Mouse (Mus musculus) kidney, adult 2 months (tissue): ENCODE data around the gene Pnmal1. TPM values are rescaled to one million over a fixed set of nuclear protein-coding genes. Genes with fewer than 3 reads are reported as not detected.
A peak's percentile ranks its signal among the peaks of the same experiment; 100 is the strongest.
"Not testable (repeated sequence)": the region's sequence is repeated elsewhere in the genome, so short reads cannot be mapped to it uniquely, and the experiment has no call there.

ENCODE experiments used
- DNase-seq: peaks from one replicate; pipeline ENCODE4 v3.0.0; 2021
- H3K27ac ChIP-seq: fragments of 200-500 bp; 2 replicates; pipeline ENCODE4 v1.5.1; 2012; ENCODE audit warnings: low read depth, low read length, control low read depth, inconsistent platforms; ENCODE audit not compliant: insufficient read depth
- H3K27me3 ChIP-seq: fragments of 200-500 bp; replicated peaks from 2 replicates; pipeline ENCODE4 v1.6.1; 2012; ENCODE audit warnings: mild to moderate bottlenecking, moderate library complexity, low read length, inconsistent platforms; ENCODE audit not compliant: control insufficient read depth, insufficient read depth
- H3K36me3 ChIP-seq: fragments of 200-500 bp; 2 replicates; pipeline ENCODE4 v1.6.1; 2012; ENCODE audit warnings: mild to moderate bottlenecking, moderate library complexity, low read length, inconsistent platforms; ENCODE audit not compliant: control insufficient read depth, insufficient read depth
- H3K4me1 ChIP-seq: fragments of 200-500 bp; 2 replicates; pipeline ENCODE4 v1.6.1; 2011; ENCODE audit warnings: low read length; ENCODE audit not compliant: control insufficient read depth, insufficient read depth
- H3K4me3 ChIP-seq: fragments of 200-500 bp; 2 replicates; pipeline ENCODE4 v1.5.1; 2011; ENCODE audit warnings: mild to moderate bottlenecking, low read depth, low read length, control low read depth; ENCODE audit not compliant: insufficient read depth
- CTCF ChIP-seq: fragments of 200-500 bp; conservative IDR thresholded peaks from 2 replicates; pipeline ENCODE4 v1.5.1; 2011; ENCODE audit warnings: low read depth, mild to moderate bottlenecking, control low read depth, low read length, moderate library complexity, mixed read lengths; ENCODE audit not compliant: insufficient read depth, insufficient read length
- POLR2A ChIP-seq: fragments of 200-500 bp; IDR thresholded peaks from one replicate; pipeline ENCODE4 v1.6.1; 2011; ENCODE audit warnings: low read depth, low read length, control low read depth
- WGBS: fragments of 180-500 bp; shearing (Covaris S2); methylation state at CpG from one replicate; pipeline ENCODE4 v1.1.7; 2018; 5-methylcytosine and 5-hydroxymethylcytosine counted together
- polyA plus RNA-seq: library from polyadenylated mRNA; depleted of rRNA; stranded (reverse); fragments of >200 nt; gene quantifications from 2 replicates; pipeline ENCODE4 v1.2.3, GENCODE M21; 2012

Gene Pnmal1
- polyA plus RNA-seq, 1 experiment: 0.06 TPM

GRCm38 (mm10) chr7:16947959-16948361 lies 11.5 kb upstream of the Pnmal1 start:
- WGBS: 42% methylated on average over 4 of the region's 4 CpGs
- no peak for DNase-seq
- Histone ChIP-seq H3K4me3 (no peak overlapping the region), H3K36me3 (no peaks in the 10 kb centered on the region), H3K27me3 (no peaks in the 10 kb centered on the region), H3K27ac (no peak overlapping the region), H3K4me1 (no peaks in the 10 kb centered on the region)
- no peak for TF ChIP-seq POLR2A
- no peak for TF ChIP-seq CTCF

- Histone ChIP-seq H3K4me3 (no peak overlapping the region), H3K27me3 (no peaks in the 10 kb centered on the region), H3K27ac (no peak overlapping the region), H3K36me3 (no peaks in the 10 kb centered on the region), H3K4me1 (no peaks in the 10 kb centered on the region)
- 85% methylated on average over 8 of the region's 8 CpGs for WGBS
- TF ChIP-seq POLR2A (no peak), CTCF (no peak)
- DNase-seq: no peak
These were observed 10.5 kb upstream of the Pnmal1 start for GRCm38 (mm10) chr7:16948923-16949458.

- no peaks in the 10 kb centered on the region for H3K27me3 ChIP-seq
- 13% methylated on average over 29 of the region's 29 CpGs for WGBS
- H3K36me3 ChIP-seq: no peaks in the 10 kb centered on the region
- peak; percentile 77 for DNase-seq
- no peak overlapping the region for H3K27ac ChIP-seq
- H3K4me3 ChIP-seq: no peak overlapping the region
- no peak for TF ChIP-seq POLR2A
- TF ChIP-seq CTCF: peak; percentile 90
- no peaks in the 10 kb centered on the region for H3K4me1 ChIP-seq
These were observed 9.3 kb upstream of the Pnmal1 start for GRCm38 (mm10) chr7:16949908-16950841.

- peak; percentile 74 for TF ChIP-seq CTCF
- TF ChIP-seq POLR2A: no peak
- H3K36me3 ChIP-seq: no peaks in the 10 kb centered on the region
- no peak overlapping the region for H3K4me3 ChIP-seq
- WGBS: 20% methylated on average over 18 of the region's 18 CpGs
- H3K27ac ChIP-seq: no peak overlapping the region
- no peaks in the 10 kb centered on the region for H3K27me3 ChIP-seq
- no peaks in the 10 kb centered on the region for H3K4me1 ChIP-seq
- peak; percentile 79 for DNase-seq
These were observed 8.4 kb upstream of the Pnmal1 start for GRCm38 (mm10) chr7:16950861-16951635.

- H3K36me3 ChIP-seq, H3K27me3 ChIP-seq, H3K4me3 ChIP-seq, H3K4me1 ChIP-seq, H3K27ac ChIP-seq, DNase-seq: not testable (repeated sequence)
- WGBS: 65% methylated on average over 2 of the region's 2 CpGs
These were observed 5.7 kb upstream of the Pnmal1 start for GRCm38 (mm10) chr7:16953776-16954175.

GRCm38 (mm10) chr7:16955712-16956111 lies 3.8 kb upstream of the Pnmal1 start:
- no peak for DNase-seq
- no peak overlapping the region for H3K27ac ChIP-seq
- WGBS: 87% methylated on average over 4 of the region's 4 CpGs
- H3K27me3 ChIP-seq: no peaks in the 10 kb centered on the region
- no peak overlapping the region for H3K4me3 ChIP-seq
- no peaks in the 10 kb centered on the region for H3K4me1 ChIP-seq
- TF ChIP-seq CTCF (no peak), POLR2A (no peak)
- no peaks in the 10 kb centered on the region for H3K36me3 ChIP-seq
